Mouse (Mus musculus) right cerebral cortex, postnatal 4 days (tissue): ENCODE results near the gene Ip6k1.
A peak's percentile ranks its signal among the peaks of the same experiment; 100 is the strongest.

Experiments
- DNase-seq: peaks from one replicate; pipeline ENCODE4 v3.0.0-alpha.2; 2022

Gene Ip6k1

DNA sequence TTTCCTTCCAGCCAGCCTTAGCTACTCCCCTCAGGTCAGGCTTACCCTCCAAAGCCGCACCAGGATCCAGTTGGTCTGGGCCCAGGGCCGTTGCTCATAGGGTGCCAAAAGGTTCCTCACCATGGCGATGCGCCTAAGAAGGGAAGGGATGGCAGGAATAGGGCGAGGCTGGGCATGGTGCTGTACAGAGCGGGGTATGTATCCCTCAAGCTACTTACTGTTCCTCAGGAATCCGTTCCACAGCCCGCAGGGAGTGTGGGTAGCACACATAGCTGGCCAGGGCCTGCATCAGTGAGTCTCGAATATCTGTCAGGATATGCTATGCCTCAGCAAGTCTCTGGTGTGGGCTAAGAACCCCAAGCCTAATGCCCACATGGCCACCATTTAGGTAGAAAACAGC is 56.0 kb downstream of the Ip6k1 start:
- no peak for DNase-seq

DNA sequence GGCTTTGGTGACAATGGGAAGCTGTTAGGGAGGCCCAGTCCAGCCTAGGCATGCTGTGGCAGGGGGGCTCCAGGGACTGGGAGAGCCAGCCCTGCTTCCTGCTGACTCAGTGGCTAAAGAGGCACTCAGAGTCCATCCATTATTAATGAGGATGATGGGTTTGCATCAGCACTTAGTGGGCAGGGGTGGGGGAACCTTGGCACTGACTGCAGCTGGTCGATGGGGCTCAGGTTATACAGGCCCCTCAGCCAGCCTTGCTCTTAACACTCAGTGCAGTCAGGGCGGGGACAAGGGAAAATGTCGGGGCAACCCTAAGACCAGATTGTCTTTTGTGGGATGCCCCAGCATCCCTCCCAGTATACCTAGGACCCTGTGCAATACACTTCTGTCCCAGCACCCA is 59.8 kb downstream of the Ip6k1 start:
- DNase-seq, result no peak

DNA sequence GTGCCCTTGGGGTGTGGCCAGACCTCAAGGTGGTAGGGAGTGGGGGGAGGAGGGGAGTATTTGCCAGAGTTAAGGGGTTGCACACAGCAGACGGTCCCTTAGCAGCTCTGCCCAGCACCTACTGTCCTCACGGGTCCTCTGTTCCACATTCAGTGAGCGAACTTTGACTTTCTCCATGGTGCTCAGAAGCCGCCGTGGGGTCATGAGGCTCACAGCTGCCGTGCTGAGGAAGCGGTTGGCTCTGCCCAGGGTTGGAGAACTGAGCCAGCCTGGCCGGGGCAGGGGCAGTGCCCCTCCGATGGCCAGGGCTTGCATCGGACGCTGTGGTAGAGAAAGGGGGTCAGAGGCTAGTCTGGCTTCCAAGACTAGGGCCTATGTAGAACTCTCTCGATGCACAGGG is 61.1 kb downstream of the Ip6k1 start:
- DNase-seq, result no peak

DNA sequence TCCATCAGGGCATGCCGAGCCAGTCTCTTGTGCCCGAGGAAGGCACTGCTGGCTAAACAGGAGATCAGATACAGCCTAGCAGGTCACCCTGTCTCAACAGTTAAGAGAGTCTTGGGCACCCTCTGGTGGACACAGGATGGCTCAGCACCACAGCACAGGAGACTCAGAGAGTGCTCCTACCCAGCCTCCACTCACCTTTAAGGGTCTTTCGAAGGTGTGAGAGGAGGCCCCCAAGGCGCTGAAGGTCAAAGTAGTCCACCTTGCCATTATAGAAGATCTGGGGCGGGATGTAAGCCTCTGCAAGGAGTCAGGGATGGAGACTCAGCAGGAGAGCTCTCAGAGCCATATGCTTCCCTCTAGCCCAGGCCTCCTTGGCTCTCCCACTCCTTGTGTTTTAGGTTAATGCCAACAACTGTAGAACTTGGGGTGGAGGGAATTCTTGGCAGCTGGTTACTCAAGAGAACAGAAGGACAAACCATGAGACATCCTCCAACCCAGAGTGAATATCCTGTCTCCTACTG is 63.2 kb downstream of the Ip6k1 start:
- peak; percentile 52 for DNase-seq

DNA sequence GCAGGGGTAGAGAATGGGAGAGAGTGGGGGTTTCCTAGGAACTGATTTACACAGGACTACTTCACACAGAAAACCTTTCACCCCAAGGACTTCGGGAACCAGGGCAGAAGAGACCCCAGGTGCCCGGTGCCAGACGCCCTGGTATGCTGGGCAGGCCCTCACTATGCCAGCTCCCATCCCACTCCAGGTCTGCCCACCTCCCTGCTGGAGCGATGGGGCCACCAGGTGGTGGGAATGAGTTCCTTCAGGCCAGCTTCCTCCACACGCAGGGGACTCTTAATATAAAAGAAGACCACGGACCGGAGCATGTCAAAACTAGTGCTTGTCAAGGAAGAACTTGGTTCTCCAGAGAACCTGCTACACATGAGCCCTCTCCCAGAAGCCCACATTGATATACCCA is 64.9 kb downstream of the Ip6k1 start:
- no peak for DNase-seq

DNA sequence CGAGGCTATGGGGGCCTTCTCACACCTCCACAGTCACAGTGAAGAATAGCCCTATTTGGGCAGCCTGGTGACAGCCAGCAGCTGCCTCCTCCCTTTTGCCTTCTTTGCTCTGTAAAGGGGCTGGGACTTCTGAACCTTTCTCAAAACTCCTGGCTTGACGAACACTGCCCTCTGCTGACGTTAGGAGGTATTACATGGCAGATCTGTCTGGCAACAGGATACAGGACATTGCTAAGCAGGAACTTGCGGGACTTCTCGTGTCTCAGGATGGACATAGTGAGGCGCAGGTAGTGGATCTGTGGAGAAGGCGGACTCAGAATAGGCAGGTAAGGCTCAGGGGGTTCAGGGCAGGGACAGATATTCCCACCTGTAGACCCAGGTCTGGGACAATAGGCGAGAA is 65.6 kb downstream of the Ip6k1 start:
- DNase-seq, result peak; percentile 79

DNA sequence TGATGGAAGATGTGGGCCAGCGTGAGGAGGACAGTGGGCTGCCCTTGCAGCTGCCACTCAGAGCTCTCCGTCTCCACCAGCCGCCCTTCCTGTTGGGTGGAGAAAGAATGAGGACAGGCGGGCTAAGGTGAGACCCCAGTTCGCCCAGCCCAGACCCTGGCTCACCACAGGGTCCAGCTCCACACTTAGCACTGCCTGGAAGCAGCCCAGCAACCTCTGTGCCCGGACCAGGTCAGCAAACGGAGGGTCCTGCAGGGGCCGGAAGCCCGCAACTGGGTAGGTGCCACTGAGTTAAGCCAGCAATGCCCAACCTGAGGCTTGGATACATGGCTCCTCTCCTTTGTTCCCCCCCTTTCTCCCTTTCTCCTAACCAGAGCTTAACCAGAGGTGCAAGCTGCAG is 66.7 kb downstream of the Ip6k1 start:
- no peak for DNase-seq

DNA sequence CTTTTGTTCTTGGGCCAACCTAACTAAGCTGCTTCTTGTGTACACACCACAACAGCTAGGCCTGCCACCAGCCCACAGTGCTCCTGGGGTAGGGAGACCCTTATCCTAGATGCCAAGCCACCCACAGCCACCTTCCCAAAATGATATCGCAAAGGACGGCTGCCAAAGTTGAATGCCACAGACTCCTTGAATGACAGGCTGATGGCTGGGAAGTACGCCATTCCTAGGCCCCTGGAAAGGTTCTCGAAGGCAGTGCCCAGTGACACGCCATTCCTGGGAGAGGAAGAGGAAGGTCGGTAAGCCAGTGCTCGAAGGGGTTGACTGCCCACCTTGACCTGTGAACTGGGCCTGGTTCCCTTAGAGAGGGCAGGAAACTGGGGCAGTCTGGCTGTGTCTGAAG is 67.2 kb downstream of the Ip6k1 start:
- no peak for DNase-seq

DNA sequence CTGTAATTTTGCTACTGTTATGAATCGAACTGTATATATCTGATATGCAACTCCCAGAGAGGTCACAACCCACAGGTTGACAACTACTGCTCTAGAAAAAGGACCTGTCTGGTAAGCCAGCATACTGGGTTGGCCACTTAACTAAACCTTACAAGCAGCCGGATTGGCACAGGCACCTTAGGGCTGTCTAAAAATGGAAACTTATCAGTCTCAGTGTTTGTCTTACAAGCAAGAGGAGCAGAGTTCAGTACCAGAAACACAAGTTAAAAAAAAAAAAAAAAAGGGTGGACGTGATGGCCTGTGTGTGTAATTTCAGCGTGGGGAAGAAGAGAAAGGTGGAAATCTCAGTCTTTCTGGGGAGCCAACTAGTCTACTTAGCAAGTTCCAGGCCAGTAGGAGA is 69.5 kb downstream of the Ip6k1 start:
- DNase-seq, result no peak

DNA sequence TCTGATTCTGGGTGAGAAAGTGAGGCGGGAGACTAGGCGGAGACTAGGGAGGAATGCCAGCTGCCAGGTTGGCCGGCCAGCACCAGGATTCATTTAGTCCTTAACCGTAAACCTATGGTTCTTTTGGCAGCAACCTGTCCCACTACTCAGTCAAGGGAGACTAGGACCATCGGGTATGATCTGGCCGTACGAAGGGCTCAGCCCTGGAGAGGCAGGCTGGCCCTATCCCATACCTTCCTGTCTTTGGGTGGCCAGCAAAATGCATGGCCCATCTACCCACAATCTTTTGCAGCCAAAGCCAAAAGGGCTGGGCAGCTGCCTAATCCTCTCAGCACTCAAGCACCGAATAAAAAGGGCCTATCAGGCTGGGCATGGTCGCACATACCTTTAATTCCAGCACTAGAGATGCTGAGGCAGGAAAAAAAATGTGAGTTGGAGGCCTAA is 70.2 kb downstream of the Ip6k1 start:
- DNase-seq, result no peak

DNA sequence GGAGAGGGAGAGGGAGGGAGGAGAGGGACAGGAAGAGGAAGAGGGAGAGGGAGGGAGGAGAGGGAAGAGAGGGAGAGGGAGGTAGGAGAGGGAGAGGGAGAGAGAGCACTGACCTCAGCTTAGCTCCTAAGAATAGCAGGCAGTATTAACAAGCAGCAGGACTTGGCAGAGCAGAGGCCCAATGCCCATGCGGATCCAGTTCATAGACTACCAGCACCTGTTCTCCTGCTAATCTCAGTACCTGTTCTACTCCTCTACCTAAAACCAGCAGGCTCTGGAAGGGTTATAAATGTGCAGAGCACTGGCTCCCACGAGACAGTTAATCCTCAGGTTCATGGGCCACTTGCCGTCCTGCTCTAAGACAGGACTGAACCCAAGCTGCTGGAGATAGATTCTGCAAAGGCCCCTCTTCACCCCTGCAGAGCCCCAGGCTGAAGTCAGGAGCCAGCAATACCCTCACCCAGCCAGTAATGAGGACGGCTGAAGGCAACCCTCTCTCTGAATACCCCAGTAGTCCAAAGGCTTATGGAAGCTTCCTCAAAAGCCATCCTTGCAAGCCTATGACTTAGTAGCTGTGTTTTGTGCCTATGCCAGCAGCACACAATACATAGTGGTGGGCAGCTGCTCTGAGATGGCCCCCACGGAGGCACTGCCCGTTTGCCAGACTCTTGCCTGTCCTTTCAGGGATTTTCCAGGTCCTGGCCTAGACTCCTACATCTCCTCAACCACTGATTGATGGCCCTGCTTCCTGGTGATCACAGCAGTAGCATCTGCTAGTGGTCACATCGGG is 71.0 kb downstream of the Ip6k1 start:
- no peak for DNase-seq

DNA sequence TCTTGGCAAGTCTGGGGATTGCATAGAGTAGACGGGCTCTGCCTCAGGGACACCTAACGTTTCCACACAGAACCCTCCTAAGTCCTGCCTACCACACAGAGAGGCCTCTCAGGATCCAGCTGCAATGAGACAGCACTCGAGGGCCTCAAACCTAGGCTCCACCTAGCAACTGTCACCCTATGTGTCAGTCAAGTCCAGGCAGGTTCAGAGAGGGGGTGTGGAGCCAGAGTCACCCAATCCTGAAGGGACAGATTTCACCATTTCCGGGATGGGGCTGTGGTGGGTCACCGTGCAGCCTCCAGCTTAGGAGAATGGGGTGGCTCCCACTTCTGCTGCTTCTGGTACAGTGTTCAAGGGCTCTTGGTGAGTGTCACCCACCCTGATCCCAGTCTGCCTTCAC is 77.9 kb downstream of the Ip6k1 start, which contains the start of gene Mst1:
TSS of gene Mst1 (plus strand) at position 269 of the 400 bp plus-strand sequence.
- DNase-seq, result no peak

DNA sequence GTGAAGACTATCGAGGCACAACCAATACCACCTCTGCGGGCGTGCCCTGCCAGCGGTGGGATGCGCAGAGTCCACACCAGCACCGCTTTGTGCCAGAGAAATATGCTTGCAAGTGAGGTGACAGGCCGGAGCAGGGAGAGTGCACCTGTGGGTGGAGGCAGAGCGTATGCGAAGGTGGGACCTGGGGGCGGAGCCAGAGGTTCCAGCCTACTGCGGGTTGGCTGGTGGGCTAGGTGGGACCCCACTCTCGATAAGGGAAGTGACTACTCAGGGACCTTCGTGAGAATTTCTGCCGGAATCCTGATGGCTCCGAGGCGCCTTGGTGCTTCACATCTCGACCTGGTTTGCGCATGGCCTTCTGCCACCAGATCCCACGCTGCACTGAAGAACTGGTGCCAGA is 80.2 kb downstream of the Ip6k1 start:
- no peak for DNase-seq

DNA sequence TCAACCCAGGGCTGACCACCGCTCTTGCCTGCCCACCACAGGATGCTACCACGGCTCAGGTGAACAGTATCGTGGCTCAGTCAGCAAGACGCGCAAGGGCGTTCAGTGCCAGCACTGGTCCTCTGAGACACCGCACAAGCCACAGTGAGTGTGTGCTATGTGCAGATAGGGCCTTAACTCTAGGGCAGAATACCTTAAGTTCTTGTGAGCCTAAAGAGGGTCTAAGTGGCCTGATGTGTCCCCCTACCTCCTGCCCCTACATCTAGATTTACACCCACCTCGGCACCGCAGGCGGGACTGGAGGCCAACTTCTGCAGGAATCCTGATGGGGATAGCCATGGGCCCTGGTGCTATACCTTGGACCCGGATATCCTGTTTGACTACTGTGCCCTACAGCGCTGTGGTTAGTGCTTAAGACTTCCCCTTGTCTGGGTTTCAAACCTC is 80.7 kb downstream of the Ip6k1 start, which contains the start of gene Rnf123:
TSS of gene Rnf123 (minus strand) at position 359 of the 444 bp plus-strand sequence.
- DNase-seq, result no peak

DNA sequence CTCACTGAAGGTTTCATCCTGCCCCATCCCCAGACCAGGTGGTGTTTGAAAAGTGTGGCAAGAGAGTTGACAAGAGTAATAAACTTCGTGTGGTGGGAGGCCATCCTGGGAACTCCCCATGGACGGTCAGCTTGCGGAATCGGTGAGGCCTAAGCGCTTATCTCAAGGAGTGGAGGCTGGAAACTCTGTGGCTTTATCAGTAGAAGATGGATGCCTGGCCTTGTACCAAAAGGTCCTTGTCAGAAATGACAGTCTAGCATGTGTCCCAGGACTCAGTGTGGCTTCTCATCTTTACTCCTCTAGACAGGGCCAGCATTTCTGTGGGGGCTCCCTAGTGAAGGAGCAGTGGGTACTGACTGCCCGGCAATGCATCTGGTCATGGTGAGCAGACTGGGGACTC is 81.3 kb downstream of the Ip6k1 start:
- no peak for DNase-seq

DNA sequence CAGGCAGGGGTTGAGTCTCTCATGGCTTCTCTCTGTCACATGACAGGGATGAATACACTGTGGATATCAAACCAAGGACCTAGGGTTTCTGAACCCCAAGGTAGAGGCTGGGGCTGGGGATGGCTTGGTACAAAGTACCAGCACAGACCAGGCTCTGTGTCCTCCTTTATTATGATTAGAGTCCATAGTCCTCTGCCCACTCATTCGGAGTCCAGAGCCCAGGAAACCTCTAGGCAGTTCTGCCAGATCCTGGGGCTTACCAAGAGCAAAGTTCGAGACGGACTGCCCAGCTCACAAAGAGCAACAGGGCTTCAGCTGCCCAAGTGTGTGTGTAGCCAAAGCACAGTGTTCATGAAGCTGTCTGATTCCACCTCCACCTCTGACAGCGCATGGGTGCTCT is 83.0 kb downstream of the Ip6k1 start:
- DNase-seq, result no peak

DNA sequence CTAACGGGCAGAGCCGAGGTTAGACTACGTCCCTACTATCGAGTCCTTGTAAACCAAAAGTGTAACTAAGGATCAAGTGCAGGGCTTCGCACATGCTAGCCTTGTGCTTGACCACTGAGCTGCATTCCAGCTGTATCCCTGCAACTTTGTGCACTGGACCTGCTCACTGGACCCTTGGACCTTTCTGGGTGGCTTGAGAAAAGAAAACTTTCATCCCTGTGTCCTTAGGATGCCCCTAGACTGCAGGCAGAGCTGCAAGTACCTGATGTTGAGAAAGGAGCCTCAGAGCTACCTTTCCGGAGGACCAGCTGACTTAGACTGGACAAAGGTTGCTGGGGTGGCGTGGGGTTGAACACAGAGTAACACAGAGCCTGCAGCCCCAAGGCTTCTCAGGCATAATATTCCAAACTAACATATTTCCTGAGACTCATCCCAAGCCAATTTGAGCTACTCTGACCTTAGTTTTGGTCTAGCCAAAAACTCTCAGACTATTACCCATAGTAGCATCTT is 88.4 kb downstream of the Ip6k1 start:
- DNase-seq, result no peak

DNA sequence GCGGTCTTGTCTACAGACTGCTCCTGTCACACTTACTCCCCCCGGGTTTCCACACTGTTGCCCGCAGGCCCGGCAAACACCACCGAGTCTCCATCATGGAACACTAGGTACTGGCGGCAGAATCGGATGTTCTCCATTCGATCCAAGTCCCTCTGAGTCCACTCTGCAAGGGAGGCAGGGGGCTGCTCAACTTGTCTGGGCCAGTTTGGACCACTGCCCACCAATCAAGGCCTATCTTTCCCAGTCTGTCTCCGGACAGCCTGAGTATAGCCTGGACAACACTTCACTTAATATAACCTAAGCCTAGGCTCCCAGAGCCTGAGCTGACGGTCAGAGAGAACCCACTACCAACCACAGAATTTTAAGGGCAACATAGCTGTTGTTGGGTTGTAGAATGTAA is 91.3 kb downstream of the Ip6k1 start:
- DNase-seq, result no peak

DNA sequence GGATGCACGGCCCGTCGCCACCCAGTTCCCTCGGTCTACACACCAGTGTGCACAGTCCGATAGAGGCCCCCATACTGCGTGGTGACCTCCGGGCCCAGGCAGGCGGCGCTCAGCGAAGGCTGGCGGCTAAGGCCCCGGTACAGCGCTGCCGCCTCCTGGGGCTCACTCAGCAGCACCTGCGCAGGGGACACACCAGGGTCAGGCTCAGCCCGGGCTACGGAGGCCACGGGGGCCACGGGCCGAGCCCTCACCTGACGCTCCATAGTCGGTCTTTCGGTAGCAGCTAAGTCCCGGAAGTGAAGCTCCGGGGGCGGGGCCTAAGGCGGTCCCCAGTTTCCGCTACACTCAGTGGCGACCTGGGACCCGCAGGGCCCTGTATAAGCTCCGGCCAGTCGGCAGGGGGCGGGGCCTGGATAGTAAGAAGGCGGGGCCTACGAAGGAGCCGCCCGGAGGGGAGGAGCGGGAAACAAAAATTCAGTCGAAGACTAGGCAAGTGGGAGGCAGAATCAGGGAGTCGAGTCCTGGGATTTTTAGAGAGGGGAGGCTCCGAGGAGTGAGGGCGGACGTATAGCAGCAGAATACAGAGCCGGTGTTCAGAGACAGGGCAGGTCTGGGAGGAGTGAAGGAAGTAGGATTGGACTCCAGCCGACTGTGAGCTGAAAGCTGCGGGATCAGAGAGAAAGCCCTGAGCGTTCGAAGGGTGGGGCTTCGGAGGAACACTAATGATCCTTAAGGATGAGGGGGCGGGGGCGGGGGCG is 92.1 kb downstream of the Ip6k1 start, which contains the start of gene Apeh:
TSS of gene Apeh (minus strand) at position 423 of the 758 bp plus-strand sequence.
- DNase-seq, result peak; percentile 85

DNA sequence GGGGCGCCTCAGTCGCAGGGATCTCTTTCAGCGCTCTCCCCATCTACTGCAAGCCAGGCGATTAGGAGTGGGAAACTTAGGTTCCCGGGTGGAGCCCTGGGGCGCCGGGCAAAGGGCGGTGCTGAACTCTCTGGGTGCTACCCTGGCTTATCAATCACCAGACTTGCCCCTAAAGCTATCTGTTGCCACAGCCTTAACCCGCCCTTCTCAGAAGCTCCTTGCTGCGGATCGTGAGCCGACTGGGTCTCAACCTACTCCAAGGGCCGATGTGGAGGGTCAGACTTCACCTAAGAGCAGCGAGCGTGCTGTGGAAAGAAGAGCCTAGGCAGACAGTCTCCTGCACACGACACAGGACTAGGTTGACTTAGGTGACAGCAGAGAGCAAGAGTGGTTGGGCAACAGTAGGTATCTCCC is 92.7 kb downstream of the Ip6k1 start:
- DNase-seq, result no peak

DNA sequence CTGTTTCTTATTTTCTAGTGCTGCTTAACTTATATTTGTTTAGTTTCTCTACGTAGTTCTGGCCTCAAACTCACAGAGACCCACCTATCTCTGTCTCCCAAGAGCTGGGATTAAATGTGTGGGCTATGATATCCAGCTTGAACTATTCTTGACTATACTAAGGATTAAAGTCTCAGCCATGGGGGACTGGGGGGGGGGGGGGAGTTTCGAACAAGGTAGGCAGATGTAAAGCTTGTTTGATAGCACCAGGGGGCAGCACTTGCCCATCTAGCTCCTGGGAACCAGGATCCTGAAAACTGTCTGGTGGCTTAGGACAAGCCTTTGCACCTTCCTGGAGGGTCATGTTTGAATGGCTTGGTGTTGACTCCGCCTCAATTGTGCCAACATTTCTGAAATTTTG is 93.2 kb downstream of the Ip6k1 start:
- peak; percentile 62 for DNase-seq

DNA sequence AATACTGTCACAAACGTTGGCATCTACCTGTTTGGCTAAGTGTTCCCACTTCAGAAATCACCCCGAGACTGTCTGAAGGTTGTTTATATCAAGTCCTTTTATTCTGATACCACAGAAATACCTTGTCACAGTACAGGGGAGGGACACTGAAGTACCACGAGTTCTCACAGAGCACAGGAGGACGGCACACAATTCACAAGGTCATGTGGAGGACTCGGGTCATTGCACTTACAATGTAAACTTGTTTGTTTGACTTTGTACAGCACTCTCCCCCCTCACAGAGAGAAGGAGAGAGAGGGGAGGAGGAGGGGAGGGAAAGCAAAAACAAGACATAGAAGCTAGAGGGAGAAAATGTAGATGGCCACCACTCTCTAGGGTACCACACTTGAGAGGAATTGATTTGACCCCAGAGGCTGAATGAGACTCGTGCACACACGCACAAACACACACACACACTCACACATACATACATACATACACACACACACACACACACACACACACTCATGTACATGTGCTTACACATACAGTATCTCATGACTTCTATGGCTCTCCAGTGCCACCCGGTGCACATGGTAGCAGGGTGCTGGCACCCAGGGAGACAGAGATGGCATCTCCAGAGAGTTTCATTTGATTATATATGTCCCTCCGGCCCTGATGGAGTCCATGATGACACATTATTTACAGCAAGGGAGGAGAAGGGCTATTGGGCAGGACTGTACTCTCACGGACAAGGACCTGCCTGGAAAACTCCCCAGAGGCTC is 93.8 kb downstream of the Ip6k1 start:
- no peak for DNase-seq
